Mouse (Mus musculus) neural tube, postnatal 0 days (tissue): ENCODE results near the gene Olfr1152. TPM values are rescaled to one million over a fixed set of nuclear protein-coding genes. Genes with fewer than 3 reads are reported as not detected.

Experiments
- polyA plus RNA-seq: library from polyadenylated mRNA; unstranded; fragments of >200 nt; fragmentation: Nextera tagmentation; extraction: Ambion mirVana; gene quantifications from 2 replicates; pipeline ENCODE4 v1.2.1, GENCODE M21; 2015

The Olfr1152 gene
- polyA plus RNA-seq: not detected in 2 replicates

GRCm38 (mm10) chr2:87866192-87866591 is at the start of gene Olfr1152:
Gene Olfr1152 (plus strand): TSS chr2:87866492.

GRCm38 (mm10) chr2:87830233-87830632 is 36.1 kb upstream of the Olfr1152 start, which contains the start of gene Olfr1148:
Gene Olfr1148 (plus strand): TSS chr2:87830533.

GRCm38 (mm10) chr2:87843693-87844092 is 22.6 kb upstream of the Olfr1152 start, which contains the start of gene Olfr1150-ps1:
Gene Olfr1150-ps1 (plus strand): TSS chr2:87843993.

GRCm38 (mm10) chr2:87855562-87855961 is 10.7 kb upstream of the Olfr1152 start, which contains the start of gene Olfr1151:
Gene Olfr1151 (plus strand): TSS chr2:87855862.

GRCm38 (mm10) chr2:87894662-87895061 is 28.4 kb downstream of the Olfr1152 start, which contains the start of gene Olfr1153:
Gene Olfr1153 (plus strand): TSS chr2:87894962.

GRCm38 (mm10) chr2:87905066-87905465 is 38.8 kb downstream of the Olfr1152 start, which contains the start of gene Olfr1154:
Gene Olfr1154 (minus strand): TSS chr2:87905166.

Other genes starting within 250 kb of the Olfr1152 start
- not detected in 2 replicates for gene Olfr1131, start 239.4 kb upstream of the Olfr1152 start, polyA plus RNA-seq
- not detected in 2 replicates for gene Olfr1132, start 229.0 kb upstream of the Olfr1152 start, polyA plus RNA-seq
- not detected in 2 replicates for gene Olfr1133, start 219.1 kb upstream of the Olfr1152 start, polyA plus RNA-seq
- not detected in 2 replicates for gene Olfr1134, start 208.0 kb upstream of the Olfr1152 start, polyA plus RNA-seq
- not detected in 2 replicates for gene Olfr1135, start 192.8 kb upstream of the Olfr1152 start, polyA plus RNA-seq
- gene Olfr1136, start 172.5 kb upstream of the Olfr1152 start, polyA plus RNA-seq: not detected in 2 replicates
- not detected in 2 replicates for gene Olfr1137, start 153.3 kb upstream of the Olfr1152 start, polyA plus RNA-seq
- not detected in 2 replicates for gene Olfr1138, start 126.5 kb upstream of the Olfr1152 start, polyA plus RNA-seq
- gene Olfr1140, start 122.7 kb upstream of the Olfr1152 start, polyA plus RNA-seq: not detected in 2 replicates
- not detected in 2 replicates for gene Olfr1141, start 112.5 kb upstream of the Olfr1152 start, polyA plus RNA-seq
- not detected in 2 replicates for gene Olfr152, start 87.0 kb upstream of the Olfr1152 start, polyA plus RNA-seq
- not detected in 2 replicates for gene Olfr1143, start 65.9 kb upstream of the Olfr1152 start, polyA plus RNA-seq
- not detected in 2 replicates for gene Olfr1145, start 56.7 kb upstream of the Olfr1152 start, polyA plus RNA-seq
- gene Olfr1148, start 36.0 kb upstream of the Olfr1152 start, polyA plus RNA-seq: not detected in 2 replicates
- not detected in 2 replicates for gene Olfr1150-ps1, start 22.5 kb upstream of the Olfr1152 start, polyA plus RNA-seq
- not detected in 2 replicates for gene Olfr1151, start 10.6 kb upstream of the Olfr1152 start, polyA plus RNA-seq
- not detected in 2 replicates for gene Olfr1153, start 28.5 kb downstream of the Olfr1152 start, polyA plus RNA-seq
- gene Olfr1154, start 38.7 kb downstream of the Olfr1152 start, polyA plus RNA-seq: not detected in 2 replicates
- gene Olfr1155, start 78.6 kb downstream of the Olfr1152 start, polyA plus RNA-seq: not detected in 2 replicates
- gene Olfr1156, start 86.6 kb downstream of the Olfr1152 start, polyA plus RNA-seq: not detected in 2 replicates
- not detected in 2 replicates for gene Olfr1157, start 101.8 kb downstream of the Olfr1152 start, polyA plus RNA-seq
- gene Olfr74, start 108.2 kb downstream of the Olfr1152 start, polyA plus RNA-seq: not detected in 2 replicates
- not detected in 2 replicates for gene Olfr1158, start 123.6 kb downstream of the Olfr1152 start, polyA plus RNA-seq
- not detected in 2 replicates for gene Olfr1160, start 141.8 kb downstream of the Olfr1152 start, polyA plus RNA-seq
- not detected in 2 replicates for gene Olfr1161, start 156.3 kb downstream of the Olfr1152 start, polyA plus RNA-seq
- gene Olfr73, start 171.2 kb downstream of the Olfr1152 start, polyA plus RNA-seq: not detected in 2 replicates
- gene Olfr1162, start 184.6 kb downstream of the Olfr1152 start, polyA plus RNA-seq: not detected in 2 replicates
- not detected in 2 replicates for gene Olfr1163, start 205.3 kb downstream of the Olfr1152 start, polyA plus RNA-seq
- not detected in 2 replicates for gene Olfr1164, start 227.5 kb downstream of the Olfr1152 start, polyA plus RNA-seq